Mouse (Mus musculus): Measurements from ENCODE around the gene Mpv17l2. TPM values are rescaled to one million over a fixed set of nuclear protein-coding genes. Genes with fewer than 3 reads are reported as not detected.
A peak's percentile ranks its signal among the peaks of the same experiment; 100 is the strongest.

The Mpv17l2 gene
- polyA plus RNA-seq, 1 experiment from 2014 or later: 38.3 TPM

DNA sequence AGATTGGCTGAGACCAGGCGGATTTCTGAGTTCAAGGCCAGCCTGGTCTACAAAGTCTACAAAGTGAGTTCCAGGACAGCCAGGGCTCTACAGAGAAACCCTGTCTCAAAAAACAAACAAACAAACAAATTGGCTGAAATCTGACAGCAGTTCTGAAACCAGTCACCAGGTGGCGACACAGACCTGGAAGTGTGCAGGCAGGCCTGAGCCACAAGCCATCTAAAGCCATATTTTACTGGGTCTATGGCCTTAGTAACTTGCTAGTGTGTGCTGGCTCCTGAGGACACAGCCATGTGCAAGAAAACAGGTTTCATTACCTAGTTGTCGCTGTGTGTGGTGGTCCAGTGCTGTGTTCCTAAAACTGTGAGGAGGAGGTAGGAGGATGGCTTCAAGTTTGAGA is 40.0 kb downstream of the Mpv17l2 start:
- H3K4me2 ChIP-seq (replicated peaks): no peak overlapping the region
- ATAC-seq (ENCODE audit: low FRiP score): peak; percentile 53
- H3K27me3 ChIP-seq: peaks cover 12% of the 10 kb centered on the region; the same call in 1 of the 2 replicates
- H3K27ac ChIP-seq: no peak overlapping the region
- no peaks in the 10 kb centered on the region for H3K4me1 ChIP-seq
- no peaks in the 10 kb centered on the region for H3K9me3 ChIP-seq (replicated peaks)
- no peak overlapping the region for H3K9ac ChIP-seq
- H3K36me3 ChIP-seq: no peaks in the 10 kb centered on the region
- H3K4me3 ChIP-seq: no peak overlapping the region
- WGBS: 3% methylated on average over 3 of the region's 3 CpGs

DNA sequence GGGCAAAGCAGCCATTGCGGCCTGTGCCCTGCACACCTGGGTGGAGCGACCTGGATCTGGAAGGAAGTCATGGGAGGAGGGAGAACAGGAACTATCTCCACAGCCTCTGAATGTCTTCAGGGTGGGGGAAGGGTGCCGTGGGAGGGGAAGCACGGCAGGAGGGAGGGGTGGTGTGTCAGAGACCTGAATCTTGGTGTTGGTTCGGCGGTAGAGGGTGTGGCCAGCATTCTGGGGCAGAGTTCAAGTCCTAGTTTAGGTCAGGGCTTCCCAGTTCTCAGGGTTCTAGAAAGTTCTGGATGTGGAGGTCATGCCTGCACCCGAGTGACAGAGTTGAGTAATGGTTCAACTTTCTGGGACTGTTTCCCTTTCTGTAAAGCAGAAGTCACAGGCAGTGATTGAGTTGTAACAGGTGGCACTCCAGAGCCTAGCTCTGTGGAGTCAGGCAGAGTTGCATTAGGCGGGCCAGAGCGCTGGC is 40.9 kb downstream of the Mpv17l2 start:
- Histone ChIP-seq H3K27ac (no peak overlapping the region), H3K4me2 (replicated peaks) (no peak overlapping the region), H3K4me1 (no peaks in the 10 kb centered on the region), H3K4me3 (no peak overlapping the region), H3K9me3 (replicated peaks) (no peaks in the 10 kb centered on the region), H3K9ac (no peak overlapping the region), H3K36me3 (no peaks in the 10 kb centered on the region), H3K27me3 (peaks cover 12% of the 10 kb centered on the region; the same call in 1 of the 2 replicates)
- 63% methylated on average over 9 of the region's 9 CpGs for WGBS
- no peak for ATAC-seq (ENCODE audit: low FRiP score)

DNA sequence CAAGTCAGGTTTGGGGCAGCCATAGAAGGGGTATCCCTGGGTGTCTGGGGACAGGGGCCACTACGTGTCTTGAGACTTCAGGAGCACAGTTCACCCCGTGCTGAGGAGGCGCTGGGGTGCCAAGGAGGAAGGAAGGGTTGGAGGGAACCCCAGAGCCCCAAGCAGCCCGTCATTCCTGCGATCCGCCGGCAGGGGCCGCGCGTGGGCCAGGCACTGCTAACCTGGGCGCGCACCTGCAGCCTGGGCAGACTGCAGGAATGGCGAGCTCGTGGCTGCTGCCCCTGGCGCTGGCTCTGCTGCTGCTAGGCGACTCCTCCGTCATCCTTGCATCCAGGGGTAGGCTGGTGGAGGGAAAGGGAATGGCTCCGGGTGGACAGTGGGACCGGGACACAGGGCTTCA is 42.4 kb downstream of the Mpv17l2 start, which contains the start of gene Gm3336:
Gene Gm3336, plus strand, starts transcription at position 247 of the 400 bp plus-strand sequence.
- no peak; the same call in 1 of the 2 replicates for ATAC-seq (ENCODE audit: low FRiP score)
- no peak within 1 kb of the TSS for H3K4me3 ChIP-seq

DNA sequence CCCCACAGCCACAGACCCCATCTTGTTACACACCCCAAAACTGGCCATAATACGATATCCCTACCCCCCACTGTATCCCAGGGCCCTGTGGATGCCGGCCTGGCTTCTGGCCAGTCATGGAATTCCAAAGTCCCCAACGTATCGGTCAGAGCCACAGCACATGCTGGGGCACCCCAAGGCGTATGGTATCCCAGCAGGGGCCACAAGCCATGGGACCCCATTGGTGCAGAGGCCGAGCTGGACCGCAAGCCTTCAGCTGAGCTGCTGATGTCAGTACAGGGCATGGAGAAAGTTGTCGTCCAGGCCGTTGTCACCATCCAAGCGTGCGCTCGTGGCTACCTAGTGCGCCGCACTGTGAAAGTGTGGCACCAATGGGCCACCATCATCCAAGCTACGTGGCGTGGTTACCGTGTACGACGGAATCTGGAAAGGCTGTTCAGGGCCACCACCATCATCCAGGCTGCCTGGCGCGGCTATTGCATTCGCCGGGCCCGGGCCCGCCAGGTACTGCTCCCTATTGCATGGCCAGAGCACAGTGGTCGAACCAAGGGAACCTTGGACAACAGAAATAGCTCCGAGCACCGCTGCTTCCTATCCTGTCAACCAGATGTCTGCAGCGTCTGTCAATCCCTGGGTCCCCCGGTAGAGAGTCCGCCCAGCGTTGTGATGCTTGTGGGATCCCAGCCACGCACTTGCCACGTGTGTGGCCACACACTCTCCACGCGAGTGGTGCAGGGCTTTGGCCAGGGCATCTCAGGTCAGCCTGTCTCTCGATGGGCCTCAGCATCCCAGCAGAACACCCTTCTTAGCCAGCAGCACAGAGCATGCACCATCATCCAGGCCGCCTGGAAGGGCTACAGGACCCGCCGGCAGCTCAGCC is 44.0 kb downstream of the Mpv17l2 start:
- Histone ChIP-seq H3K27ac (no peak overlapping the region), H3K4me2 (replicated peaks) (no peak overlapping the region), H3K9me3 (replicated peaks) (no peaks in the 10 kb centered on the region), H3K9ac (no peak overlapping the region), H3K36me3 (no peaks in the 10 kb centered on the region), H3K27me3 (peaks cover 19% of the 10 kb centered on the region; the same call in 1 of the 2 replicates), H3K4me1 (peaks cover 7% of the 10 kb centered on the region; the same call in 1 of the 2 replicates), H3K4me3 (no peak overlapping the region)
- ATAC-seq (ENCODE audit: low FRiP score): no peak
- 86% methylated on average over 40 of the region's 40 CpGs for WGBS

More for the DNA sequence above, 42.4 kb downstream of the Mpv17l2 start, which contains the start of gene Gm3336:
- WGBS: 4% methylated on average over 19 of the region's 19 CpGs
- Histone ChIP-seq H3K36me3 (no peaks in the 10 kb centered on the region), H3K27ac (no peak within 1 kb of the TSS), H3K4me2 (replicated peaks) (0 out of 2 replicates have a peak within 1 kb of the TSS, but pooled peaks have one; percentile 15), H3K9ac (no peak within 1 kb of the TSS), H3K9me3 (replicated peaks) (no peaks in the 10 kb centered on the region), H3K4me1 (peaks cover 7% of the 10 kb centered on the region; the same call in 1 of the 2 replicates), H3K27me3 (peaks cover 12% of the 10 kb centered on the region; the same call in 1 of the 2 replicates)

DNA sequence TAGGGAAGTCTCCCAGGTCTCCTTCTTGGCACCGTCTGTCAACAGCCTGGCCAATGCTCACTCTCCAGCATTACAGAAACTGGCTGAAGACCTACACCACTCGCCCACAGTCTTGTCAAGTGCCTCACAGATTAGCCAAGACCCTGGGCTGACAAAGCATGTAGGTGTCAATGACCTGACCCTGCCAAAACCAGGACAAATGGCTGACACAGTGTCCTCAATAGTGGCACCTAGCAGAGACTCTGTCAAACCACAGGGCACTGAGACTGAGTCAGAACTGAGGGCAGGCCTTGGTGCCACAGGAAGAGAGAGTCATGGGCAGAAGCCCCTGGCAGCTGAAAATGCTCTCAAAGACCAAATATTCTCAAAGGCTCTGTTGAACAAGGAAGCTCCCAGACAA is 45.7 kb downstream of the Mpv17l2 start:
- Histone ChIP-seq H3K27me3 (peaks cover 17% of the 10 kb centered on the region; the same call in 1 of the 2 replicates), H3K27ac (no peak overlapping the region), H3K4me1 (peaks cover 7% of the 10 kb centered on the region; the same call in 1 of the 2 replicates), H3K4me2 (replicated peaks) (no peak overlapping the region), H3K4me3 (no peak overlapping the region), H3K9ac (no peak overlapping the region), H3K36me3 (no peaks in the 10 kb centered on the region), H3K9me3 (replicated peaks) (no peaks in the 10 kb centered on the region)
- WGBS: 73% methylated on average over 2 of the region's 2 CpGs
- ATAC-seq (ENCODE audit: low FRiP score): no peak

- WGBS: 75% methylated on average over 7 of the region's 7 CpGs
- Histone ChIP-seq H3K4me3 (no peak overlapping the region), H3K27ac (no peak overlapping the region), H3K9me3 (replicated peaks) (no peaks in the 10 kb centered on the region), H3K36me3 (no peaks in the 10 kb centered on the region), H3K9ac (no peak overlapping the region; the same call in 1 of the 2 replicates), H3K4me1 (peaks cover 7% of the 10 kb centered on the region; the same call in 1 of the 2 replicates), H3K27me3 (0 out of 2 replicates have a peak, but pooled peaks cover 12% of the 10 kb centered on the region), H3K4me2 (replicated peaks) (no peak overlapping the region)
- ATAC-seq (ENCODE audit: low FRiP score): no peak
These were observed 46.8 kb downstream of the Mpv17l2 start for GRCm38 (mm10) chr8:70713991-70714390.

- H3K4me2 ChIP-seq (replicated peaks): no peak overlapping the region
- 86% methylated on average over 11 of the region's 11 CpGs for WGBS
- no peak for ATAC-seq (ENCODE audit: low FRiP score)
These were observed 49.7 kb downstream of the Mpv17l2 start for GRCm38 (mm10) chr8:70711041-70711440.

GRCm38 (mm10) chr8:70710296-70710695 is 50.5 kb downstream of the Mpv17l2 start:
- peaks cover 3% of the 10 kb centered on the region; the same call in 1 of the 2 replicates for H3K36me3 ChIP-seq
- no peak overlapping the region for H3K4me3 ChIP-seq
- H3K27me3 ChIP-seq: 0 out of 2 replicates have a peak, but pooled peaks cover 7% of the 10 kb centered on the region
- WGBS: 94% methylated on average over 1 of the region's 1 CpGs
- peaks cover 7% of the 10 kb centered on the region; the same call in 1 of the 2 replicates for H3K4me1 ChIP-seq
- no peak overlapping the region for H3K4me2 ChIP-seq (replicated peaks)
- ATAC-seq (ENCODE audit: low FRiP score): no peak
- no peak overlapping the region for H3K27ac ChIP-seq
- H3K9ac ChIP-seq: no peak overlapping the region
- H3K9me3 ChIP-seq (replicated peaks): no peaks in the 10 kb centered on the region

More at GRCm38 (mm10) chr8:70711041-70711440, 49.7 kb downstream of the Mpv17l2 start:
- H3K27me3 ChIP-seq: 0 out of 2 replicates have a peak, but pooled peaks cover 7% of the 10 kb centered on the region
- no peak overlapping the region for H3K4me3 ChIP-seq
- H3K9ac ChIP-seq: no peak overlapping the region
- no peak overlapping the region for H3K27ac ChIP-seq
- peaks cover 3% of the 10 kb centered on the region; the same call in 1 of the 2 replicates for H3K36me3 ChIP-seq
- no peaks in the 10 kb centered on the region for H3K9me3 ChIP-seq (replicated peaks)
- peaks cover 7% of the 10 kb centered on the region; the same call in 1 of the 2 replicates for H3K4me1 ChIP-seq

DNA sequence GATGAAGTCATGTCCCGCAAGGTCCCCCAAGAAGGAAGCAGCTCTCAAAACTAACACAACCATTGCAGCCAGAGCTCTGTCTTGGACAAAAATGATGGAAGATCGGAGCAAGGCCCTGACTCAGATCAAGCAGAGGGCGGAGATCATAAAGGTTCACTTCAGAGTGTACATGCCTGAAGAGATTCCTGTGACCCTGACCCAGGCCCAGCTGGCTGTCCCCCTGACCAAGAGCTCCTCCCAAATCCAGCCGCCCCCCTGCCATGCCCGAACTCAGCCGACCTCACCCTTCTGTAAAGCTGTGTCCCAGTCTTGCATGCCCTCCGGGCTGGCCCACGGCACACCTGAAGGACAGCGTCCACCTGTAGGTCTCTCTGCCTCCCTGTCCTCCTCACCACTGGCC is 51.0 kb downstream of the Mpv17l2 start:
- no peak for ATAC-seq (ENCODE audit: low FRiP score)
- peaks cover 3% of the 10 kb centered on the region for H3K36me3 ChIP-seq
- H3K9ac ChIP-seq: no peak overlapping the region
- no peaks in the 10 kb centered on the region for H3K9me3 ChIP-seq (replicated peaks)
- WGBS: 87% methylated on average over 9 of the region's 9 CpGs
- no peak overlapping the region for H3K4me2 ChIP-seq (replicated peaks)
- H3K4me1 ChIP-seq: peaks cover 7% of the 10 kb centered on the region; the same call in 1 of the 2 replicates
- H3K4me3 ChIP-seq: no peak overlapping the region
- H3K27me3 ChIP-seq: 0 out of 2 replicates have a peak, but pooled peaks cover 7% of the 10 kb centered on the region
- no peak overlapping the region for H3K27ac ChIP-seq

Small RNA genes within 50 kb of the gene (microRNA-seq; reads per million reads assigned to microRNA genes)
- 1.6 reads per million for gene Mir7240

Other genes with a start within 250 kb of the Mpv17l2 start
- 313 and 334 TPM in 2 replicates for gene Fkbp8, start 233.2 kb downstream of the Mpv17l2 start, polyA plus RNA-seq (2016; fragmentation: Nextera tagmentation; extraction: Ambion mirVana)
- gene Kxd1, start 233.0 kb downstream of the Mpv17l2 start, polyA plus RNA-seq (2016; fragmentation: Nextera tagmentation; extraction: Ambion mirVana): 47.1 and 48.5 TPM in 2 replicates
- 19.0 and 19.4 TPM in 2 replicates for gene Ell, start 221.5 kb downstream of the Mpv17l2 start, polyA plus RNA-seq (2016; fragmentation: Nextera tagmentation; extraction: Ambion mirVana)
- gene Isyna1, start 166.6 kb downstream of the Mpv17l2 start, polyA plus RNA-seq (2016; fragmentation: Nextera tagmentation; extraction: Ambion mirVana): 128 and 138 TPM in 2 replicates
- 141 and 143 TPM in 2 replicates for gene Ssbp4, start 152.1 kb downstream of the Mpv17l2 start, polyA plus RNA-seq (2016; fragmentation: Nextera tagmentation; extraction: Ambion mirVana)
- 0.79 and 1.1 TPM in 2 replicates for gene Lrrc25, start 144.8 kb downstream of the Mpv17l2 start, polyA plus RNA-seq (2016; fragmentation: Nextera tagmentation; extraction: Ambion mirVana)
- 0.15 and 0.17 TPM in 2 replicates for gene Gdf15, start 128.5 kb downstream of the Mpv17l2 start, polyA plus RNA-seq (2016; fragmentation: Nextera tagmentation; extraction: Ambion mirVana)
- gene Pgpep1, start 100.6 kb downstream of the Mpv17l2 start, polyA plus RNA-seq (2016; fragmentation: Nextera tagmentation; extraction: Ambion mirVana): 101 and 125 TPM in 2 replicates
- gene Lsm4, start 87.7 kb downstream of the Mpv17l2 start, polyA plus RNA-seq (2016; fragmentation: Nextera tagmentation; extraction: Ambion mirVana): 227 and 231 TPM in 2 replicates
- gene Jund, start 62.0 kb downstream of the Mpv17l2 start, polyA plus RNA-seq (2016; fragmentation: Nextera tagmentation; extraction: Ambion mirVana): 186 and 217 TPM in 2 replicates
- gene Iqcn, start 57.5 kb downstream of the Mpv17l2 start, polyA plus RNA-seq (2016; fragmentation: Nextera tagmentation; extraction: Ambion mirVana): 0.05 TPM in 1 of 2 replicates, not detected in the other
- gene Gm3336, start 42.4 kb downstream of the Mpv17l2 start, polyA plus RNA-seq (2016; fragmentation: Nextera tagmentation; extraction: Ambion mirVana): not detected in 2 replicates
- 0.26 and 0.39 TPM in 2 replicates for gene Pde4c, start 37.2 kb downstream of the Mpv17l2 start, polyA plus RNA-seq (2016; fragmentation: Nextera tagmentation; extraction: Ambion mirVana)
- gene Rab3a, start 6.3 kb downstream of the Mpv17l2 start, polyA plus RNA-seq (2016; fragmentation: Nextera tagmentation; extraction: Ambion mirVana): 126 and 134 TPM in 2 replicates
- 84.5 and 85.5 TPM in 2 replicates for gene Pik3r2, start 15.8 kb upstream of the Mpv17l2 start, polyA plus RNA-seq (2016; fragmentation: Nextera tagmentation; extraction: Ambion mirVana)
- gene Mast3, start 44.1 kb upstream of the Mpv17l2 start, polyA plus RNA-seq (2016; fragmentation: Nextera tagmentation; extraction: Ambion mirVana): 16.0 and 17.7 TPM in 2 replicates
- not detected in 2 replicates for gene Il12rb1, start 47.5 kb upstream of the Mpv17l2 start, polyA plus RNA-seq (2016; fragmentation: Nextera tagmentation; extraction: Ambion mirVana)
- 9.8 and 11.1 TPM in 2 replicates for gene Arrdc2, start 78.8 kb upstream of the Mpv17l2 start, polyA plus RNA-seq (2016; fragmentation: Nextera tagmentation; extraction: Ambion mirVana)
- 22.1 and 23.8 TPM in 2 replicates for gene Kcnn1, start 102.3 kb upstream of the Mpv17l2 start, polyA plus RNA-seq (2016; fragmentation: Nextera tagmentation; extraction: Ambion mirVana)
- gene Ccdc124, start 113.0 kb upstream of the Mpv17l2 start, polyA plus RNA-seq (2016; fragmentation: Nextera tagmentation; extraction: Ambion mirVana): 131 and 139 TPM in 2 replicates
- 0.25 and 0.68 TPM in 2 replicates for gene Slc5a5, start 131.8 kb upstream of the Mpv17l2 start, polyA plus RNA-seq (2016; fragmentation: Nextera tagmentation; extraction: Ambion mirVana)
- 2,266 and 2,767 TPM in 2 replicates for gene Rpl18a, start 136.5 kb upstream of the Mpv17l2 start, polyA plus RNA-seq (2016; fragmentation: Nextera tagmentation; extraction: Ambion mirVana)
- 60.5 and 60.8 TPM in 2 replicates for gene Map1s, start 145.0 kb upstream of the Mpv17l2 start, polyA plus RNA-seq (2016; fragmentation: Nextera tagmentation; extraction: Ambion mirVana)

Data from hindbrain, embryonic 12.5 days (tissue).